In genomic region chr7:31131866-31132265, GRCm38 (mm10) we compare ENCODE assay signal across 14 mouse cellular contexts. TPM values are rescaled to one million over a fixed set of nuclear protein-coding genes. Genes with fewer than 3 reads are reported as not detected.
"Had no signal": no experiment of that assay in that cellular context is flagged by ENCODE, and none has a peak within 500 bp of the region (broad histone marks: within the 10 kb centered on the region; RNA-seq: fewer than 3 reads in every experiment).

No protein-coding gene starts in this region.

- H3K4me3 ChIP-seq: layer of hippocampus, adult 2 months; limb, embryonic 13.5 days; midbrain, embryonic 12.5 days; neural tube, embryonic 15.5 days had no signal

- DNase-seq: kidney, postnatal 10 days; kidney, postnatal 4 days; left cerebral cortex, postnatal 4 days; lung, adult 18-20 months; spleen, adult 18-20 months; thymus, adult 18-20 months; thymus, postnatal 14 days had no signal

- H3K27ac ChIP-seq: layer of hippocampus, adult 2 months; limb, embryonic 13.5 days; liver, embryonic 14.5 days; midbrain, embryonic 12.5 days; neural tube, embryonic 15.5 days had no signal

- H3K9me3 ChIP-seq: limb, embryonic 13.5 days; midbrain, embryonic 12.5 days; neural tube, embryonic 15.5 days had no signal

- H3K4me2 ChIP-seq: limb, embryonic 13.5 days; midbrain, embryonic 12.5 days; neural tube, embryonic 15.5 days had no signal

- ATAC-seq: midbrain, embryonic 16.5 days had no signal

- H3K27me3 ChIP-seq: neural tube, embryonic 15.5 days had no signal

- H3K9ac ChIP-seq: limb, embryonic 13.5 days; liver, embryonic 14.5 days; midbrain, embryonic 12.5 days; neural tube, embryonic 15.5 days had no signal

RNA-seq across cellular contexts. Expression of gene Scn1b, which starts 5.1 kb away (rescaled TPM):
- total RNA-seq: megakaryocyte-erythroid progenitor cell, adult 5-6 weeks had no signal

RNA-seq across cellular contexts. Expression of gene Fxyd3, which starts 55.4 kb away (rescaled TPM):
- total RNA-seq: left cerebral cortex, postnatal 4 days; megakaryocyte-erythroid progenitor cell, adult 5-6 weeks had no signal
- polyA plus RNA-seq: midbrain, embryonic 16.5 days had no signal
